Mouse (Mus musculus) regulatory T cell (primary cell): ENCODE results near the gene Ear14.
"Not testable (repeated sequence)": the region's sequence is repeated elsewhere in the genome, so short reads cannot be mapped to it uniquely, and the experiment has no call there.

Source experiments
- in situ Hi-C: fragments of 300-600 bp; cut with MboI, MseI; formaldehyde crosslinking; loops from one replicate; pipeline ENCODE4 v1.15.1; 2025; ENCODE audit warnings: high pct_unique_total_duplicates

The Ear14 gene

GRCm38 (mm10) chr14:51252206-51252605, 49.0 kb downstream of the Ear14 start:
- in situ Hi-C loops = not testable (repeated sequence)

DNA sequence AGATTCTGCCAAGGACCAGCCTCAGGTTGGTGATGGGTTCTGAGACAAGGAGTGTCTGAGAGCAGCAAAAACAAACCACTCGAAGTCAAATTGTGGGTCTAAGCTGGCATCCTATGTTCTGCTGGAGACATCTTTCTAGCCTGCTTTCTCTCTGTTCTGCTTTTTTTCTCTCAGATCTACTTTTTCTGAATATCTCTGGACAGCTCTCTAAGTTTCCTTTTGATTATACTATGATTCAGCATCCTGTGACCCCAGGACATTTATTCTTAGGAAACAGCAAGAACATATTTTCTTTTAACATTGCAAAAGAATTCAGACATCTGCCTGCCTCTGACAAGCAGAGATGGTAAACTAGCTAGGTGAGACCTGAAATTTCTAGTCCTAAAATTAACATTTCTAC, 50.4 kb downstream of the Ear14 start:
- in situ Hi-C loops = no loop called here
